Mouse (Mus musculus) gastrocnemius, postnatal 4 days (tissue): ENCODE results near the gene Ube2j2. TPM values are rescaled to one million over a fixed set of nuclear protein-coding genes. Genes with fewer than 3 reads are reported as not detected.

ENCODE experiments used
- DNase-seq, 2 experiments: peaks; one replicate each; pipeline ENCODE4 v3.0.0; 2021 to 2022; ENCODE audit warnings: low spot score in 2 of 2, mixed read lengths in 2 of 2
- long read RNA-seq, 2 experiments: library from polyadenylated mRNA; stranded (forward); transcript quantifications; one replicate each; pipeline ENCODE4 v2.0.0; 2021
- total RNA-seq, 2 experiments: library from RNA; stranded (reverse); gene quantifications; 2 replicates each; pipeline ENCODE4 v1.2.3; 2021

The Ube2j2 gene
- total RNA-seq, result 10 to 100 TPM; 59.6 to 74.0 TPM
- long read RNA-seq, experiment 1, transcript Ube2j2-213 (7 exons, 3,339 nt), result minor isoform, 26 of 83 reads
- long read RNA-seq, experiment 1, transcript Ube2j2-205 (8 exons, 1,434 nt), result minor isoform, 9 of 83 reads
- long read RNA-seq, experiment 1, transcript Ube2j2-201 (8 exons, 3,483 nt), result major isoform, 29 of 83 reads
- long read RNA-seq, experiment 1, partial matches to known transcripts, result 1 of 83 reads
- long read RNA-seq, experiment 1, other reads (novel, unspliced or antisense), result 14 of 83 reads
- long read RNA-seq, experiment 2, transcript Ube2j2-201 (8 exons, 3,483 nt), result major isoform, 16 of 56 reads
- long read RNA-seq, experiment 2, transcript Ube2j2-213 (7 exons, 3,339 nt), result minor isoform, 12 of 56 reads
- long read RNA-seq, experiment 2, transcript Ube2j2-205 (8 exons, 1,434 nt), result minor isoform, 9 of 56 reads
- long read RNA-seq, experiment 2, transcript Ube2j2-202 (7 exons, 1,309 nt), result minor isoform, 7 of 56 reads
- long read RNA-seq, experiment 2, partial matches to known transcripts, result 1 of 56 reads
- long read RNA-seq, experiment 2, other reads (novel, unspliced or antisense), result 11 of 56 reads

DNA sequence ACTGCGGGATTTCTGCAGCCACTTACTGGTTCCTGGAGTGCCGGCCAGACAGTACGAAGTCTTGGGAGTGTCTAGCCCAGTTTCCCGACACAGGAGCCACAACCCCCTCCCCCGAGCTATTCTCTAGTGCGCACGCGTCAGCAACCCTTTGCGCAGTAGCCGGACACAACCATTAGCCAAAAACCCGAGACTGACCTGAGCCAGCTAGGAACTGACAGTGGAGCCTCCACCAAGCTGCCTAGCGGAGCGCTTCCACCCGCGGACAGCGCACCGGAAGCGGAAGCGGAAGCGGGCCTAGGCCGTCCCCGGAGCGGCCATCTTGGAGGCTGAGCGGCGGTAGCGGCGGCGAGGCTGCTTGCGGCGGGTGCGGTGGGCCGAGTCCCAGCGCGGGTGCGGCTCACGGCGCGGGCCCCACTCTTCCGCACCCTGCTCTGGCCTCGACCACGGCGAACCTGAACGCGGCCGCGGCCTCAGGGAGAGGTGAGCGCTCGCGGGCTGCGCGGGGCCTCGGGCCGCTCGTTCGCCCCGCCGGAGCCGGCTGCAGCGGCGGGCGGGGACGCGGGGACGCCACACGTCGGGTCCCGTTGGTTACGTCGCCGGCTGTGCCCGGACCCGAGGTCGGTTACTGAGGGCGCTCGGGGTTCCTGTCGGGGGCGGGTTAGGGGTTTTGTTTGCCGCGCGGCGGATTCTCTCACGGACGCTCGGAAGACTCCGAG is at the start of gene Ube2j2:
Gene Ube2j2 (plus strand): TSS at position 298 of the 716 bp plus-strand sequence.
- DNase-seq, result peak; percentile 93 to 94

DNA sequence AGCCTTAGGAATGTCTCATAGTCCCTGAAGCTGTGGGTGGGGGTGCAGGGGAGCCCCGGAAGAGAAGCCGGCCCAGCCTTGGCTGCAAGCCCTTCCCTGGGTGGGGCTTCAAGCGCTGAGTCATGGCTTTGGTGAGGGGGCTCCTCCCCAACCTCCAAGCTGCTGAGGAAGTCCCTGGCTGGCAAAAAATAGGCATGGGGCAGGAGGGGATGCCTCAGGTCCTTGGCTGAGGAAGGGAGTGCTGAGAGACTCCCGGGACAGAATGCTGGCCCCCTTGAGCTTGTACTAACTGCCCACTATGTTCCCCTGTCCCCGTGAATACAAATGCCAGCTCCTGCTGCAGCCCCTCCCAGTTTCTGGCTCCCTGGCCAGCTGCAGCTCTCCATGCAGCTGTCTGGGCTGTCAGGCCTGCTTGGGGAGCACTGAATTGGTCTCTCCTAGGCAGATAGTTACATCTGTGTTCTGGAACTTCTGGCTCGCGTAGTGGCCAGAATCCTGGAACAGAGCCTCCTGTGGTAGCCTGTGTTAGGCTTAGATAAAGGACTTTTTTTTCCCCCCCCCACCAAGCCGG is 49.2 kb upstream of the Ube2j2 start:
- DNase-seq, result peak; percentile 52 to 80

DNA sequence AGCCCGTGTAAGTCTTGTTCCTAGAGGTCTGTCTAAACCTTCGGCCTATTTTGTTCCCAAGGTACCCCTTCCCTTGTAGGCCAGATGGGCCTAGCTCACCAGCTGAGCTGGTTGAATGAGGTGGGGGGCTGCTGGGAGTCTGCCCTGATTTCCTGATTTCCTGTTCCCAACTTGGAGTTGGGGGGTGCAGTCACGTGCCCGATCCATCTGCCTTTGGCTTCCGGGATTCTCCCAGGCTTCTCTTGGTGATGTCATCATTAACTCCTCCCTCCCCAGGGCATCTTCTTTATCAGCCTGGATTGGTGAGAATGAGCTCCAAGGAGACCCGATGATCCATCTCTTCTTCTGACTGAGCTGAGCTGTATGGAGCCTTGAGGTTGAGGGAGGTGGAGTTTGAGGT is 48.4 kb upstream of the Ube2j2 start:
- peak in 1 of 2 experiments; percentile 70 for DNase-seq

DNA sequence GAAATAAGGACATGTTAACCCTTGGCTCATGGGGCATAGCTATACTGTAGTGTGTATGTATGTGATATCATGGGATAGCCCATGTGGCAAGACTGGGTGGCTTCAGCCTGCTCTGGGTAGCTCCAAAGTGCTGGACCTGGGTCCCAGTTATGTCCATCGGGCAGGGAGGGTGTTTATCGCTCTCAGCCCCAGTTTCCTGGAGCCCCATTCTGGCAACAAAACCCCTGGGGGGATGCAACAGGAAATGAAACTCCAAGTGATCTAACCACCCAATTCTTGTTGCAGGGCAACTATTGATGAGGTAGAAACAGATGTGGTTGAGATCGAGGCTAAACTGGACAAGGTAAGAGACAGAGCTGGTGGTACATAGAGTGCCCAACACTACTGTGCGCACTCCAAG is 47.8 kb upstream of the Ube2j2 start:
- peak in 1 of 2 experiments; percentile 9 for DNase-seq

- DNase-seq, result peak in 1 of 2 experiments; percentile 6
These were observed 47.2 kb upstream of the Ube2j2 start for GRCm38 (mm10) chr4:155896461-155896860.

- DNase-seq, result peak in 1 of 2 experiments; percentile 2
These were observed 45.3 kb upstream of the Ube2j2 start for GRCm38 (mm10) chr4:155898318-155898717.

- DNase-seq, result peak in 1 of 2 experiments; percentile 14
These were observed 44.3 kb upstream of the Ube2j2 start for GRCm38 (mm10) chr4:155899355-155899754.

DNA sequence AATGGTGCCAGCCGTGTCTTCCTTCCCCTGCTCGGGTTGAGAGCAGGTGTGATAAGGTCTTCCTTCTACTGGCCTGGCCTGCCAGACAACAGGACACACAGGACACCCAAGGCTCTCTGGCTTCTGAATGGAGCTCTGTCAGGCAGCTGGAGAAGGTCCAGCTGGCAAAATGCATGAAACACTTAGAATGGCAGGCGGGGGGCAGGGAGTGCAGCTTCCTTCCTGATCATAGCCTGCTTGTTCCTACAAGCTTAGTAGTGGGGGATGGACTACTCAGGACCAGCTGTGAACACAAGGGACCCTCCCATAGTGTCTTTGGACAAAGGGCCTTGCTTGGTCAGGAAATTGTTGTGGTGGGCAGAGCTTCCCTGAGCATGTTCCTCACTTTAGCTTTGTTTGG is 42.4 kb upstream of the Ube2j2 start:
- peak in 1 of 2 experiments; percentile 13 for DNase-seq

DNA sequence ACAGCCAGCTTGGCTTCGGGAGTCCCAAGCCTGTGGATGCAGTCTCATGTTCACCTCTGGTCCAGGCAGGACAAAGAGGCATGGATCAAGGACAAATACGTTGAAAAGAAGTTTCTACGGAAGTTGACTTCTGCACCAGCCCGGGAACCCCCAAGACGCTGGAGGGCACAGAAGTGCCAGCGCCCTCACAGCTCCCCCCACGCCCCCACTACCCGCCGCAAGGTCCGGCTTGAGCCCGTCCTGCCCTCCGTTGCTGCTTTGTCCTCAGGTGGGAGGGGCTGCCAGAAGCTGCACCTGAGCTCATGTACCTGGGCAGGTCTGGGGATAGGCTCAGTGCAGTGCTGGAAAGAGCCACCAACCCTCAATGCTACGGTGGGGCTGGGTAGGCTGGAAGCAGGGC is 40.4 kb upstream of the Ube2j2 start:
- peak in 1 of 2 experiments; percentile 14 for DNase-seq

- peak; percentile 16 to 43 for DNase-seq
These were observed 39.1 kb upstream of the Ube2j2 start for GRCm38 (mm10) chr4:155904318-155905102.

- DNase-seq, result peak; percentile 7 to 15
These were observed 38.0 kb upstream of the Ube2j2 start for GRCm38 (mm10) chr4:155905634-155906033.

DNA sequence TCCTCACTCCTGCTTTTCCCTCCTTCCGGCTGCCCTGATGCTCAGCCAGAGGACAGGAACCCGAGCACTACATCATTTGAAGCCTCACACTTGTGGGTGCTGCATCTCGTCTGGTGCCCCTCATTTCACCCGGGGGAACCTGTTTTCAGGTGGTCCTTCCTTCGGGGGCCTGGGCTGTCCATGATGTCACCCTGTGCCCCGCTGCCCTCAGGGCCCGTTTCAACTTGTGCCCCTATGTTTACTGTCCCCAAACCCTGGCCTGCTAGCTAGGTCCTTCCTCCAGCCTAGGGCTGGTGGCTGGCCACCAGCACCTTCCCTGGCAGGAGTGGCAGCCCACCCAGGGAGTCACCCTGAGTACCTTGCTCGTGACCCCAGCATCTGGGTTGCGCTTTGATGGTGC is 37.5 kb upstream of the Ube2j2 start:
- peak in 1 of 2 experiments; percentile 13 for DNase-seq

GRCm38 (mm10) chr4:155907003-155907402 is 36.6 kb upstream of the Ube2j2 start:
- peak in 1 of 2 experiments; percentile 5 for DNase-seq

GRCm38 (mm10) chr4:155908281-155908680 is 35.4 kb upstream of the Ube2j2 start:
- peak; percentile 5 to 12 for DNase-seq

DNA sequence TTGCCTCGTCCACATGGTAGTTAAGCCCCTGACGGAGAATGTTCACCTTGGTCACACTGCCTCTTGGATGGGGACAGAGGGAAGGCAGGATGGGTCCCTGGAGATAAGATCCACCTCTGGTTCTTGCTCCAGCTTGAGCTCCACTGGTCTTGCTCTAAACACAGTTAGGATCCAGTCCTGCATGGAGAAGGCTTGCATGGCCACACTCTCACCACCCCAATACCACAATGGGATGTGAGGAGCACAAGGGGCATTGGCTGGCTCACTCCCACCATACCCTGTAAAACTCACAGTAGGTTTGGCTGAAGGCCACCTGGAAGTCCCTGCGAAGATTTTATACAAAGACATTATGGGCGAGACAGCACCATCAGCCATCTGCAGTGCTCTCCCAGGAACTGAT is 34.9 kb upstream of the Ube2j2 start:
- no peak for DNase-seq

DNA sequence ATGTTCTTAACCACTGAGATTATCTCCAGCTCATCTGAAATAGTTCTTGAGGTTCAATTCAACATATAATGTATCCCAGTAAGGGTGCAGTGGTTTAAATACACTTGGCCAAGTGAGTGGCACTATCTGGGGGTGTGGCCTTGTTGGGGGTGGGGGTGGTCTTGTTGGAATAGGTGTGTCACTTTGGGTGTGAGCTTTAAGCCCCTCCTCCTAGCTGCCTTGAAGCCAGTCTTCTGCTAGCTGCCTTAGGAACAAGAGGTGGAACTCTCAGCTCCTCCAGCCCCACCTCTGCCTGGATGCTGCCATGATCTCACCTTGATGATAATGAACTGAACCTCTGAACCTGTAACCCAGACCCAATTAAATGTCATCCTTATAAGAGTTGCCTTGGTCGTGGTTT is 11.6 kb upstream of the Ube2j2 start:
- no peak for DNase-seq

- DNase-seq, result peak; percentile 31 to 60
These were observed 580 bp upstream of the Ube2j2 start for GRCm38 (mm10) chr4:155943049-155943452.

GRCm38 (mm10) chr4:155944271-155944670 is 640 bp downstream of the Ube2j2 start:
- no peak for DNase-seq

DNA sequence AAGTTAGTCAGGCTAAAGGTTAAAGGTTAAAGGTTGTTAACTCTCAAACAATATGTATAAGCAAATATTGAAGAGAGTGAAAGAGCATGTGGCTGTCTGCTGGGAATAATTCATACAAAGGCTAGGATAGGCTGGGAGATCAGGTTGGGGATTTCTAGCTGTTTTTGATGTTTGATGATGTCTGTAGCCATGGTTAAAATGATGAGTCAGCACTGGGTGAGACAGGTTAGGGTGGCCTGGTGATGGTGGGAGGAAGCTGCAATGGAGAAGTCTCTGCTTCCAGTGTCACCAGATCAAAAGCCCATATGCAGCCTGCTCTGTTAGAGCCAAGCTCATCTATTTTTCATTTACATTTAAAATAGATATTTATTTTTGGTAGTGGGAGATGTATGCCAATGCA is 3.5 kb downstream of the Ube2j2 start:
- no peak for DNase-seq

DNA sequence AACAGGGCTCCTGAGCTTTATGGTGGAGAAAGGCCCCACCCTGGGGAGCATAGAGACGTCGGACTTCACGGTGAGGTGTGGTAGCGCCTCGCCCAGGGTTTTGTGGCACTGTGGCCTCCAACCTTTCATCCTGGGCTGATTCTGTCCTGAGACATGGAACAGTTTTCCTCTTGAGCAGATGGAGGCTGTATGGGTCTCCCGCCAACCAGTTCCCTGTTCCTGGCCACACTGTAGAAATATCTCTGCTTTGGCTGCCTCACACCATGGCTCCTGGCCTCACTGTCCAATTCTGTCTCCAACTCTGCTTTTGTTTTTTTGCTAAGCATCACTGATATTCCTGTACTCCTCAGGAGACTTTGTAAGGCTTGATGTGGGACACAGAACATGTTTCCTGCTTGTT is 11.9 kb downstream of the Ube2j2 start:
- no peak for DNase-seq

DNA sequence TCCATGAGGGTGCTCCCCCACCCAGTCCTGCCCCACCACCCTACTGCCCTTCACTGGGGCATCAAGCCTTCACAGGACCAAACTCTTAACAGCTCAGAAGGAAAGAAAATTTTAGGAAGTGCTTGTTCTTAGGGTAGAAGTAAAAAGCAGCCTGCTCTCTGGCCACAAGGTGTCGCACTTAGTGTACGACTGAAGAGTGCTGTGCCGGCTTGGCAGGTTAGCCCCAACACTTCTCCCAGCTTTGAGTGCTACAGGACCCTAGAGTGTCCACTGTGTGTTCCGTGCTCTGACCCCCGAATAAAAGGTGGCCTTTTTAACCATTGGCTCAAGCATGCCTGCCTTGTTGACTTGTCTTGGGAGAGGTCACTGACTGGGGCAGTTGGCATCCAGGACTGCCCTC is 15.6 kb downstream of the Ube2j2 start:
- DNase-seq, result peak; percentile 56 to 77
